Mouse (Mus musculus): Measurements from ENCODE around the gene Brf1.

Gene Brf1

GRCm38 (mm10) chr12:112938873-112939565, 61.5 kb downstream of the Brf1 start:
- no peak for DNase-seq (ENCODE audit: low spot score)

GRCm38 (mm10) chr12:112938366-112938765, 62.1 kb downstream of the Brf1 start:
- no peak for DNase-seq (ENCODE audit: low spot score)

GRCm38 (mm10) chr12:112937906-112938305, 62.6 kb downstream of the Brf1 start:
- no peak for DNase-seq (ENCODE audit: low spot score)

- DNase-seq (ENCODE audit: low spot score): no peak
These were observed 67.9 kb downstream of the Brf1 start for GRCm38 (mm10) chr12:112932647-112933046.

GRCm38 (mm10) chr12:112929562-112930352, 70.7 kb downstream of the Brf1 start, which contains the start of gene Jag2:
Gene Jag2 (minus strand): TSS chr12:112929776.
- no peak for DNase-seq (ENCODE audit: low spot score)

- DNase-seq (ENCODE audit: low spot score): no peak
These were observed 71.9 kb downstream of the Brf1 start for GRCm38 (mm10) chr12:112928401-112929241.

DNA sequence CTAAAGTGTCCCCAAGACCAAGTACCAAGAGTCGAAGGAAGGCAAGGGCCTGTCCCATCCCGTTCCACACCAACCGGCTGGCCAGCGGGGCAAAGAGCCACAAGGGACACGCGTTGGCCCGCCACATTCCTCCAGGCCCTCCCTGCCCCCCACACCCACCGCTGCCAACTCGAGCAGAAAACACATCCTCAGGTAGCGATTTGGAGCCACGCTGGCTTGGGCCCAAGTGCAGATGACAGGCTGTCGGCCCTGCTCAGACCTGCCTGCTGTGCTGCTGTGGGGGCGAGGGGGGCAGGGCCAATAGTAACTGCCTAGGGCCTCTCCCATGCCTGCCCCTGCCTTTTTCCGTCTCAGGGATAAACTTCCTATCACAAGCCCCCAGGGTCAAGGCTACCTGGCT, 73.2 kb downstream of the Brf1 start:
- no peak for DNase-seq (ENCODE audit: low spot score)

GRCm38 (mm10) chr12:112925950-112926349, 74.6 kb downstream of the Brf1 start:
- no peak for DNase-seq (ENCODE audit: low spot score)

GRCm38 (mm10) chr12:112922541-112922940, 78.0 kb downstream of the Brf1 start:
- DNase-seq (ENCODE audit: low spot score): no peak

- no peak for DNase-seq (ENCODE audit: low spot score)
These were observed 79.0 kb downstream of the Brf1 start for GRCm38 (mm10) chr12:112921518-112921917.

DNA sequence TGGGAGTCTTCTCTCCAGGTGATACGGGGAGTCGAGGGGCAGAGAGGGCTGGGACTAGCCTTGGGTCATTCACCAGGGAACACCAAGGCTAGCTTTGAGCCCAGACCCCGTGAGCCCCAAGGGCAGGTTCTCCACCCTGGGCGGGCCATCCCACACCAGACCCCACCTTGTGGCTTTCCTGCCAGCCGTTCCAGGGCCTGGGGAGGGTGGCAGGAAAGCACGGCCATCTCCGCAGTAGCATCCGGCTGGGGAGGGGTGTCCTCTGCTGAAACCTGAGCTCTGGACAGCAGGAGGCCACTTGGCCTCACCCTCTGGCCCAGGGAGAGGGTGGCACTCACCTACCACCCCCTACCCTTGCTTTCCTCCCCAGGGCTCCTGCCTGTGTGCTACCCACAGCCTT, 82.6 kb downstream of the Brf1 start:
- no peak for DNase-seq (ENCODE audit: low spot score)

DNA sequence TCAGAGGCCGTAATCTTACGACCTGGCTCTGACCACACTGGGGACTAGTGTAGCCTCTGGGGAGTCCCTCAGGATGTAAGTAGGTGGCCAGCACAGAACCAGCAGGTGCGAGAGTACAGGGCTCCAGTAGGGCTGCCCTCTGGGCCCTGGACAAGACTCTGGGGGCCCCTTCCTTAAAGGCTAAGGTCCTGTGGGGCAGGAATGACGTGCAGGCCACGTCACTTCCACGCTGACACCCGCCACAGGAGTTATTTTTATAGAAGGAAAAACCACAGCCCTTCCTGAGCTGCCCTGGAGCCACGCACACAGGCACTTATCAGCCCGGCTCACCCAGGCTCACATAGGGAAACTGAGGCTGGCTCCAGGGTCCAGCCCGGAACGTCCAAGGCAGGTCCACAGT, 83.0 kb downstream of the Brf1 start:
- no peak for DNase-seq (ENCODE audit: low spot score)

GRCm38 (mm10) chr12:112916698-112917400, 83.7 kb downstream of the Brf1 start:
- DNase-seq (ENCODE audit: low spot score): no peak

DNA sequence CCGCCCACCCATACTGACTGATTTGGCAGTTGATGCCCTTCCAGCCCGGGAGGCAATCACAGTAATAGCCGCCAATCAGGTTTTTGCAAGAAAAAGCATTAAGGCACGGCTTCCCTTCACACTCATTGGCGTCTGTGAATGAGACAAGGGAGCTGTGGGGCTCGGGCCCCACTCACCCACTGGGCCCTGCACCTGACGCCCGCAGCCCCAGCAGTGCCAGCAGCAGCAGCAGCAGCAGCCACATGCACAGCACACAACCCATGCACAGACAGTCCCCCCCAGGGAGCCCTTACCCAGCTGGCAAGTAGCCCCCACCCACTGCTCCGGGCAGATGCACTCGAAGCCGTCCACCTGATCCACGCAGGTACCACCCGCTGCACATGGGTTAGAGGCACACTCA, 84.9 kb downstream of the Brf1 start:
- DNase-seq (ENCODE audit: low spot score): no peak

- DNase-seq (ENCODE audit: low spot score): no peak
These were observed 86.0 kb downstream of the Brf1 start for GRCm38 (mm10) chr12:112914527-112914926.

DNA sequence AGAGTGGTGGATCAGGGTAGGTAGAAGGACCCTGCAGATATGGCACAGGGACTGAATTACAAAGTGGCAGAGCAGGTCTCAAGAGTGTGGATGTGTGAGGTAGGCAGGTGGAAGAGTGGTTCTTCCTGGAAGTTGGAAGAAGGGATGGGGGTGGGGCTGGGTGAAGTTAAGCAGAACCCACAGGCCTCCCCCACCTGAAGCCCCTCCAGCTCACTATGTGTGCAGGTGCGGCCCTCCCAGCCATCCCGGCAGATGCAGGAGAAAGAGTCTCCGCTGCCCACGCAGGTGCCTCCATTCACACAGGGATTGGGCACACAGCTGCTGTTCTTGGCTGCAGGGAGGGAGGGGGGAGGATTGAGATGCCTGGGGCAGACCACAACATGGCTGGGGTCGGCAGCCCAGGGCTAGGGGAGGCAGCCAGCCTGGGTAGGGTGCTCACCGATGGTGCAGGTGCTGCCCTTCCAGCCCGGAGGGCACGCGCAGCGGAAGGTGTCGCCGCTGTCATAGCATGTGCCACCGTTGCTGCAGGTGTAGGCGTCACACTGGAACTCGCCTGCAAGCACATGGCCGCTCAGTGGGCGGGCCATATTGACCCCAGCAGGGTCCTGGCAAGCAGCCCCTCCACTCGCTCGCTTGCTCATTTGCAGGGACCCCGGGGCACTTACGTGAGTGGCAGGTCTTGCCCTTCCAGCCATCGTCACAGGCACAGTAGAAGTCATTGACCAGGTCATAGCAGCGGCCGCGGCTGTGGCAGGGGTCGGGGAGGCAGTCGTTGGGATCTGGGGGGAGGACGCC, 87.4 kb downstream of the Brf1 start:
- no peak for DNase-seq (ENCODE audit: low spot score)

GRCm38 (mm10) chr12:112911701-112912100, 88.8 kb downstream of the Brf1 start:
- DNase-seq (ENCODE audit: low spot score): no peak
